Mouse (Mus musculus) adrenal gland, postnatal 10 days (tissue): ENCODE results near the gene Lrwd1. TPM values are rescaled to one million over a fixed set of nuclear protein-coding genes. Genes with fewer than 3 reads are reported as not detected.
A peak's percentile ranks its signal among the peaks of the same experiment; 100 is the strongest.
"Not testable (repeated sequence)": the region's sequence is repeated elsewhere in the genome, so short reads cannot be mapped to it uniquely, and the experiment has no call there.

Experiments used
- DNase-seq: peaks from one replicate; pipeline ENCODE4 v3.0.0; 2021; ENCODE audit warnings: mixed read lengths
- long read RNA-seq, 2 experiments: library from polyadenylated mRNA; stranded (forward); transcript quantifications; one replicate each; pipeline ENCODE4 v2.0.0; 2021
- total RNA-seq, 2 experiments: library from RNA; stranded (reverse); gene quantifications; 2 replicates each; pipeline ENCODE4 v1.2.3; 2021

The Lrwd1 gene
- 10 to 100 TPM in 1 of 2 experiments, 1 to 10 TPM in 1; 8.6 to 11.9 TPM for total RNA-seq
- long read RNA-seq, experiment 1, transcript Lrwd1-201 (15 exons, 2,473 nt) = major isoform, 17 of 23 reads
- long read RNA-seq, experiment 1, partial matches to known transcripts = 2 of 23 reads
- long read RNA-seq, experiment 1, other reads (novel, unspliced or antisense) = 4 of 23 reads
- long read RNA-seq, experiment 2, transcript Lrwd1-201 (15 exons, 2,473 nt) = major isoform, 12 of 15 reads
- long read RNA-seq, experiment 2, partial matches to known transcripts = 1 of 15 reads
- long read RNA-seq, experiment 2, other reads (novel, unspliced or antisense) = 2 of 15 reads

DNA sequence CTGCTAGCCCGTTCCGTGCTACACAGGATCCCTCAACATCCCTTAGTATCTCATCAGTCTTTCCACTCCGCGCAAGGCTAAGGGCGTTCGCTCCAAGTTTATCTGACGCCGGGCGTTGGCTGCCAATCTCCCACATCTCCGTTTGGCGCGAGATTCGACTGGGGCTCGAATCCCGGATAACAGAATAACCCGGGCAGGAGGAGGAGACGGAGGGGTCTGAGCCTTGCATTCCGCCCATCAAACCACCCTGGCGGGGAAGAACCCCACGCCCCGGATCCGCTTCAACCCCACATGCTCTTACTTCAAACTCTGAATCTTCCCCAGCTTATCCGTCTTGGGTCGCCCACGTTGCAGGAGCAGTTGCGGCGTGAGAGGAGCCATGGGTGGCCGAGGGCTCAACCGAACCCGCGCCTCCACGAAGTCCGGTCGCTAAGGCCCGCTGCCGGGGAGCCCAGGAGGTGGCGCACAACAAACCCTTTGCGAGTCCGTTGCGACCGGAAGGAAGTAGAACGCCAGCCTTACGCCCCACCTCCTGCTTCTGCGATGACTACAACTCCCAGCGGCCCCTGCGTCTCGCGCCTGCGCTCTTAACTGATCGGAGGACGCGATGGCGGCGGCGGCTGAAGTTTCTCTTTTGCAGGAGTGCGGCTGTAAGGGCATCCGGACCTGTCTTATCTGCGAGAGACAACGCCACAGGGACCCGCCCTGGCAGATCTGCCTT is at the start of gene Lrwd1, which contains the start of gene Alkbh4:
TSS of gene Lrwd1 (minus strand) at position 504 of the 721 bp plus-strand sequence.
TSS of gene Alkbh4 (plus strand) at position 576 of the 721 bp plus-strand sequence.
- DNase-seq = peak; percentile 96

DNA sequence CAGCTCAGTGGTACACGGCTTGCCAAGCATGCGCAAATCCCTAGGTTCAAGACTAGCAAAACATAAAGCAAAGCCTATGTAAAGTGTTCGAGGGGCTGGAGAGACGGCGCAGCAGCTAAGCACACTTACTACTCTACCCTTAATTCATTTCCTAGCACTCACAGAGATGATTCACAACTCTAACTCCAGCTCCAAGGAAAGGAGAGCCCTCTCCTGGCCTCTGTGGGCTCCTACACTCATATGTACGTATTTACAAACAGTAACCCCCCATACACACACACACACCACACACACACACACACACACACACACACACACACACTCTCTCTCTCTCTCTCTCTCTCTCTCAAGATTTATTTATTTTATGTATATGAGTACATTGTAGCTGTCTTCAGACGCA is 47.9 kb upstream of the Lrwd1 start:
- no peak for DNase-seq

DNA sequence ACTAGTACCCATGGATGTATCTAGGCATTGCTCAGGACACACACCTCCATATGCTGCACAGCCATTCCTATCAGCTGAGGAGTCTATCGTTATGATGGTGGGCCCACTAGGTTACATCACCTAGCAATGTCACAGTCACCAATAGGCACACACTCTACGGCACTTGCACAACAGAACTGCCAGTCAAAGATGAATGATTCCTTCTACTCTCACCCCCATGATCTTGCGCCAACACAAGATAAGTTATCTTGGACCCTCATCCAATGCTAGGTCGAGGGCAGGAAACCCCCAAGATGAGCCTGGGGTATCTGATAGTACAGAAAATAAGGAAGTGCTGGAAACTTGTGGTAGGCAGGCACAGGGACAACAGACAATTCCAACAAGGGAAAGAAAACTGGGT is 47.0 kb upstream of the Lrwd1 start:
- no peak for DNase-seq

GRCm38 (mm10) chr5:136182049-136182448 is 46.2 kb upstream of the Lrwd1 start:
- no peak for DNase-seq

- DNase-seq = no peak
Measured at GRCm38 (mm10) chr5:136181197-136181596, 45.3 kb upstream of the Lrwd1 start.

- no peak for DNase-seq
Measured at GRCm38 (mm10) chr5:136179594-136179993, 43.7 kb upstream of the Lrwd1 start.

DNA sequence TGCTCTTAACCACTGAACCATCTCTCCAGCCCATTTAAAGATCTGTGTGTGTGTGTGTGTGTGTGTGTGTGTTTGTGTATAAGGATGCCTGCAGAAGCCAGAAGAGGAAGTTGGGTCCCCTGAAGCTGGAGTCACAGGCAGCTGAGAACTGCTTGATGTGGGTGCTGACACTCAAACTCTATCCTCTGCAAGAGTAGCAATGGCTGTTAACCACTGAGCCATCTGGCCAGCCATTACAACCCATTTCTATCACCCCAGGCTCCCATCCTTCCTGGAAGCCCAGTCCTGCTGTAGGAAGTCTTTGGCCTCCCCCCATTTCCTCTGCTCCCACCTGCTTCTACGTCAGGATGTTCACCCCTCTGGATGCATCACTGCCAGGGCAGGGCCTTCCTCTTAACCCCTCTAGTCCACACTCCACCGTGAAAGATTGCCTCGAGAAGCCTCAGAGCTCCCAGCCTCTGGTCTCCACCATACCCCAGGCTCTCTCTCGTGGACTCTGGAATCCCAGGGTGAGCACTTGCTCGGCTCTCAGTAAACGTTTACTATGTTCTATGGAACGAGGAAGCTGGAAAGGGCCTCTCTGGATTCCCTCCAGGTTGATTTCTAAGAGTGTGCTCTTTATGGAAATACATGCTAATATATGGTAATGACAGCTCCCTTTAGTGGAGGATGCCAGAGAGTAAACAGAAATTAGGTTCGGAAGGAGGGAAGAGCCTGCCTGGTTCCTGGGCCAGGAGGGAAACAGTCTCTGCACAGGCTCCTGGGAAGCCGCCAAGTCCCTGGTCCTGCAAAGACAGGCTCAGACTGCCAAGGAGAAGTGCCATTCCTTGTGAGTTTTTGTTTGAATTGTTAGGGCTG is 38.0 kb upstream of the Lrwd1 start:
- DNase-seq = peak; percentile 67

GRCm38 (mm10) chr5:136172939-136173338 is 37.1 kb upstream of the Lrwd1 start:
- no peak for DNase-seq

GRCm38 (mm10) chr5:136171363-136172341 is 35.8 kb upstream of the Lrwd1 start:
- DNase-seq = no peak

DNA sequence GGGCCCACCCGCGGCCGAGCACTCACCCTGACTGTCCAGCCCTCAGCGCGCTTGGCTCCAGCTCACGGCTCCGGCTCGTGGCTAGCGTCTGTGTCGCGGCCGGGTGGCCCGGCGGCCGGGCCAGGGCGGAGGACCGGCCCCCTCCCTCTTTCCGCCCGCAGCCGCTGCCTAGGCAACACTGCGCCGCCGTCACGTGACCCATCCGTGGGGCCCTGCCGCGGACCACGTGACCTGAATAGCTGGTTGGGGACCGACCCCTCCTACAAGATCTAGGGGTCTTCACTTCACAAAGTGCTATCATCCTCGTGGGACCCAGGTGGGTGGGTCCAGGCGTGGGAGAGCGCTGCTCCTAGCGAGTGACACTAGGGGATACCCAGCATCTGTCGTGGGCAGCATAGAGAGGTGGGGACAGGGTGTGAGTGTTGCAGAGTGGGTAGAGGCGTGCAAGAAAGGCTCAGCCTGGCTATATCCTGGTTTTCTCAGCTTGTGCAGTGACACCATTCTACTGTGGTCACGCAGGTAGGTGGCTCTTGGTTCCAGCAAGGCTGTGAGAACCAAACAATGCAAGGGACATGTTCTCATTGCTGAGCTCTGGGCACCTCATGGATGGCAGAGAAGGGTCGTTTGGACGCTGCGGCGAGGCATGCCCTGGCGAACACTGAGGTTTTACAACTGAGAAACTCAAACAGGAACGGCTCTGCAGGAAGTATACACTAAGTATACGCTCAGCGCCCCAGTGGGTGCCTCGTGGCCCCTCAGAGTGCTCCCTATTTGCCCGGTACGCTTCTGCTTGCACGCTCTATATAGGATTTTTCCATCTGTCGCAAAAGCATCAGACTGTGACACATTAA is 34.9 kb upstream of the Lrwd1 start, which contains the start of gene Orai2:
TSS of gene Orai2 (minus strand) at position 202 of the 851 bp plus-strand sequence.
- peak; percentile 84 for DNase-seq

GRCm38 (mm10) chr5:136169626-136170511 is 34.0 kb upstream of the Lrwd1 start:
- peak; percentile 40 for DNase-seq

DNA sequence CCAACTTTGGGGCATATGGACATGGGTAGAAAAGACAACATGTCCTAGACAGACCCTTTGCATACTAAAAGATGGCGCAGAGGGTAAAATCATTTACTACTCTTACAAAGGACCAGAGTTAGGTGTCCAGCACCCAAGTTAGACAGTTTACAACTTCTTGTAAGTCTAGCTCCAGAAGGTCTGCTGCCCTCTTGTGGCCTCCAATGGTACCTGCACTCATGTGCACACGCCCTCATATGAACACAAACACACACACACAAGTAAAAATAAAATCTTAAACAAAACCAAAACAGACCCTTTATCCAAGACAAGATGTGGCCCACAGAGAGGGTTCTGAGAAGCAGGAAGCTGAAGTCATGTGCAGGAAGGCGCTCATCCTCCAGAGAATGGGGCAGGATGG is 32.2 kb upstream of the Lrwd1 start:
- no peak for DNase-seq

GRCm38 (mm10) chr5:136167296-136167695 is 31.4 kb upstream of the Lrwd1 start:
- no peak for DNase-seq

- DNase-seq = no peak
Measured at GRCm38 (mm10) chr5:136165246-136165645, 29.4 kb upstream of the Lrwd1 start.

DNA sequence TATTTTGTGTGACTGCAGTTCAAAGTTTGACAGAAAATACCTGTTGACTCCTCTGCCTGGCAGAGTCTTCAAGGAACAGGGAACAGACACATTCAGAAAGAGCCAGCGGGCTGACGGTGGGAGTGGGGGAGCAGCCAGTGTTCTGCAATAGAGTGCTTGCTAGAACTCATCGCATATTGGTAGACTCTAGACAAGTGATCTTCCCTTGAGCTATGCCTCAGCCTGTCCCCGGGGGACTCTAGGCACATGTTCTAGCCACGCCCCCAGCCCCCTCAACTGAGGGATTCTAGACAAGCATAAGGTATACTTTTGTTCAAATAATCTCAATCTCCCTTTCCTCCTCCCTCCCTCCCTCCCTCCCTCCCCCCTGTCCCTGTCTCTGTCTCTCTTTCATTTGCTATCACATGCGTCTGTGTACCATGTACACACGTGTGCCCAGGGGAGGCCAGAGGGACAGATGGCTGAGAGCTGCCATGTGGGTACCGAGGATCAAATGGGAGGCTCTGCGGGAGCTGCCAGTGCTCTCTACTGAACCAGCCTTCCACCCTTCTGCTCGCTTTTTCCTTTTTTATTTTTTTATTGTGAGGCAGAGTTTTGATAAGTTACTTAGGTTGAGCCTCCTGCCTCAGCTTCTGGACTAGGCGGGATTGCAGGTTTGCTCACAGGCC is 28.1 kb upstream of the Lrwd1 start:
- no peak for DNase-seq

GRCm38 (mm10) chr5:136160084-136160483 is 24.2 kb upstream of the Lrwd1 start:
- DNase-seq = not testable (repeated sequence)

DNA sequence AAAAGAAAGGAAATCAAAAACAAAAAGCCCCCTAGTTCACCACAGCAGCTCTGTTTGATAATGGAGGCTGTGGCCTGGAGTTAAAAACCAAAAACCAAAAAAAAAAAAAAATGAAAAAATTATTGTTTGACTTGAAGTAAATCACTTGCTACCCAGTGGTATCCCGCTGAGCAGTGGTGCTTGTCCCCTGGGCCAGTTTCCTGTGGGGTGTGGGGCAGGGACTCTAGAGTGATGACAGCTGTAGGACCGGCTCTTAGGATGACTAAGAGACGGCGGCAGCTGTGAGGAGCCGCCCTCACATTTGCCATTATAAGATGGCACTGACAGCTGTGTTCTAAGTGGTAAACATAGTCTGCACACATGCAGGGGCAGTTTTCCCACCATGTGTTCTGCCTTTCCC is 19.5 kb upstream of the Lrwd1 start:
- DNase-seq = no peak

GRCm38 (mm10) chr5:136152365-136152764 is 16.5 kb upstream of the Lrwd1 start:
- DNase-seq = no peak

DNA sequence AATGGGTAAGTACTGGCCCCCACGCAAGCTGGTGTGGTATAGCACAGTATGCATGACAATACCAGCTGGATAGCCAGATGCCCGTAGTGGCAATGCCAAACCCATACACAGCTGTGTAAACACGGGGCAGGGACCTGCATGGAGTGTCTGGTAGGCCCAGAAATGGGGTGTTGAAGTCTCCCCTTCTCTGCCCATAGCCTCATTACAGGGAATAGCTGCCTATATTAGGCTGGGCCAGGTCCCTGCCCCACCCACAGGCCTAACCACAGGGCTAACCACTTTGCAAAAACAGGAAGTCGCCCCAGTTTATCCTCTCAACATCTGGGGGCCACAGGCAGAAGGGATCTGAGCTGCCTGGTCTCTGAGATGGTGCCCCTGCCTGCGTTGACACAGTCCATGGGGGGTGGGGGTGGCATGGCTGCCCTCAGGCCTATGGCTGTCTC is 13.3 kb upstream of the Lrwd1 start:
- DNase-seq = not testable (repeated sequence)
